Mouse (Mus musculus): Measurements from ENCODE around the gene 4930455H04Rik.

DNA sequence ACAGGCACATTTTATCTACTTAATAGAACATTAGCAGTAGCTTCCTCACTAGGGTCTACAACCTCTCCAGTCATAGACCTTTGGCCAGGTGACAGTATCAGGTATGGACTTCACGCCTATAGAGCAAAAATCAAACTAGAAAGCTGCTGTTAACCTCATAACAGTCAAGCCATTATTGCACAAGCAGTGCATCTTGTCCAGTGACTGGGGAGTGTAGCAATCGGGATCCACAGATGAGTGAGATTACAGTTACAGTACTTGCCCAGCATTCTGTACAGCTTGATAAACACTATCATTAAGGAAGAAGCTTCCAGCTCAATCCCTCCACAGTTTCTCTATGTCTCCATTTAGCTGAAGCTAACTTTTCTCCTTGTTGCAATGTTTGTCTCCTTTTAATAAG is 23.1 kb downstream of the 4930455H04Rik start:
- no peak for TF ChIP-seq CTCF (IDR thresholded peaks at IDR 0.05; ENCODE audit: low read depth, low read length)
- no peak for TF ChIP-seq POLR2A (IDR thresholded peaks at IDR 0.05; ENCODE audit: extremely low read depth, insufficient read depth, low read length)

Measured in liver, adult 2 months (tissue).